Mouse (Mus musculus): Measurements from ENCODE around the gene 4931414P19Rik.

Gene 4931414P19Rik

DNA sequence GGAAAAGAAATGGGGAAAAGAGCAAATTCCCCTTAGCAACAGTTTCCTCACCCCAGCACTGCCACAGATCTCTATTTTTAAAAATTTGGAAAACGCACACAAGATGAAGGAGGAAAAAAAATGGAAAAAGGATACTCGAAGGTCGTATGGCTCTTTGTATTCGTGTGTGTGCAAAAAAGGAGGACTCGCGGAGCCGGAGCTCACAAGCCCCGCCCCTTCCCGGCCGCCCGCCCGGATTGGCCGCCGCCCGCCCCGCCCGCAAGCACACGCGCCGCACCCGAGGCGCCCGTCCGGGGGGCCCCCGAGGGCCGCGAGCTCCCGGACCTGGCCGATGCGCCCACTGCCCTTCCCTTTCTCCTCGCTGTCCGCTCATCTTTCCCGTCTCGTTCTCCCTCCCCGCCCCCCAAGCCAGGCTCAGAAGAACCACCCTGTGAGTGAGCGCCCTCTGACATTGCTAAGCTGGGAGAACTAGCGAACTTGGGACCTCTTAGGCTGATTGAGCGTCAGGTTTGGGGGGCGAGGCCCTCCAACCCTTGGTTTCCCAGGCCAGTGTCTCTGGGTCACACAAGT, at the start of gene 4931414P19Rik:
Gene 4931414P19Rik (minus strand): TSS at position 242 of the 570 bp plus-strand sequence.
- DNase-seq (ENCODE audit: low spot score) = peak; percentile 82

DNA sequence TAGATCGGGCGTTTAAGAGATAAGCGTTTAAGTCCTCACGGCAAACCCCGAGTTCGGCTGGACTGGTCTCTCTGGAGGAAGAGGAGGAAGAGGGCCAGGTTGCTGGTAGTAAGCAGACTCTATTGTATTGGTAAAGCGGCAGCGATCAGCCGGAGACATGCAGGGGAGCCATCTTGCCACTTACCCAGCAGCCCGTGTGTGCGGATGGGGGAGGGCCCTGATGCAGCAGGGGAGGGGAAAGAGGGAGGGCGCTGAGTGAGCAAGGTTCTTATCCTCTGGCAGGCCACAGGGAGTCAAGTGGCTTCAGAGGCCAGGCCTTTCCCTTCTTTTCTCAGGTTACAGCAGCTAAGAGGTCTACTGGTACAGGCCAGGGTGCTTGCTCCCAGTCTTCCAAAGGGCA, 47.7 kb upstream of the 4931414P19Rik start:
- DNase-seq (ENCODE audit: low spot score) = peak; percentile 85

DNA sequence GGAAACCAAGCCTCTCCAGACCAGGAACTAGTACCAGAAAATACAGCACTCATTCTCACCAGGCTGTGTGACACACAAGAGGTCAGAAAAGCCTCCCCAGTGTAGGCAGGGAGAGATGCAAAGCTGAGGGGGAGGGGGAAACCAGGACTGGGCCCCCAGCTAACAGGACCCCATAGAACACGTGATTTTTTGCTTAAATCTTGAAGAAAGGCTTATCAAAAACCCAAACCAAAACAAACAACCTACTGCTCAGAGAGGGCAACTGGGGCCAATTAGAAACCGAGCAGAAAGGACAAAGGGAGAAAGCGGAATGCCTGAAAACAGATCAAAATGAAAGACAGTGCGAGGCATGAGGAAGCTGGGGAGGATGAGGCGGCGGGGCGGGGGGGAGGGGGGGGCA, 47.0 kb upstream of the 4931414P19Rik start:
- no peak for DNase-seq (ENCODE audit: low spot score)

DNA sequence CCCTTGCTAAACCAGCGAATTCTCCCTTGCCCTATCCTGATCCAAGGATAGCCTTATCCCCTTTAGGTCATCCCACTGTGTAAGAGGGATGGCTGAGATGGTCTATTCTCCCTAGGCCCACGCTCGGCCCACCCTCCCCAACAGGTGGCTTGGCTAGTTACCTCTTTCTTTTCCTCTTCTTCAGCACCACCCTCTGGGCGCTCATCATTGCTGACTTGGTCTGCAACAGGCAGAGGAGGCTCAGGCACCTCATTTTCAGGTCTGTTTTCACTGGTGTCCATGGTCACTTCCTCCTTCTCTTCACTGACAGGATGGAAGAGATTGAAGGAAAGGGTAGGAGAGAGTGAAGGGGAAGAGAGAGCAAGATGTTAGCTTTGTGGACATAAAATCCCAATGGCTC, 45.8 kb upstream of the 4931414P19Rik start:
- DNase-seq (ENCODE audit: low spot score) = no peak

DNA sequence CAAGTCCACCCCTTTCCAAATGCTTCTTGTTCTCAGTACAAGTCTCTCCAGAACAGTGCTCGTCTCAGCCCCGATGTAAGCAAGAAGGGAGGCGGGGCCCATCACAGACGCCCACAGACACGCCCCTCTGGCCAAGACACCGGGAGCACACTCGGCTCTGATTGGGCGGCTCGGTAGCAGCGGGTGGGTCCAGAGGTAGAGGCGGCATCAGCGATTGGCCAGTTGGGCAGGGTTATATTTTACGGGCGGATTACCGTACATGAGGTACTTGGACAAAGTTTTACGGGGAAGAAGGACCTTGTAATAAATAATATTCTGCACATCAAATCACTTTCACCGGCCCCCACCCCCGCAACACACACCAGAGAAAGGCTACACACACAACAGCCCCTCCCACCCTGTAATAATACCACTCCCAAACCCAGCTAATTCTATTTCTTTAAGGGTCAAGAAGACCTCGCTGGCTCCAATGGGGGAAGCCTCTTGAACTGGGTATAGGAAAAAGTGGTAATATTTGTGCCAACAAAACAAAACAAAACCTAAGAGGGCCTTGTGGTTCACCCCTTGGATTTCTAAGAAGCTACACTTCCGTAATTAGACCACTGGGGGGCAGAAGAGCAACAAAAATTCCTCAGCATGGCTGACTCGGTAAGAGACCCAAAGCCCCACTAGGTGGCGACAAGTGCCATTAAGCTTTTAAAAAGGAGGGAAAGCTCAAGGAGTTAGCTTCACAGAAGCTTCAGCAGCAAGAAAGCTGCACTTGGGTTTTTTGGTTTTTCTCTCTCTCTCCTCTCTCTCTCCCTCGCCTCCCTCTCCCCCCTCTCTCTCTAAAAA, 45.0 kb upstream of the 4931414P19Rik start:
- DNase-seq (ENCODE audit: low spot score) = peak; percentile 77

DNA sequence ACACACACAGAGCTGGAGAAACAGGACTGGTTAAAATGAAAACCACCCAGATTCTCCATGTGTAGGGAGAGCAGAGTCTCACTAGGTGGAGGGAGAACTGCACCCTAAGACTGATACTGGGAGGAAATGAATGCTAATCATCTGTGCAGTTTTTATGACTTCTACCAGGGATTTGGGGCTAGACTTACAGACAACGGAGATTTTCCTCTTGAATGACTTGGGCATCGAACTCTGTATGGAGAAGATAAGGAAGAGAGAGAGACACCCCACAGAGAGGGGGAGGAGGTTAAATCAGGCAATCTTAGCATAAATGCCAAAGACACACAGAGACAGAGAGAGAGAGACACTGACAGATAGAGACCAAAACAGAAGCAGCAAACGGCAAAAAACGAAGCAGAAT, 42.1 kb upstream of the 4931414P19Rik start:
- DNase-seq (ENCODE audit: low spot score) = no peak

DNA sequence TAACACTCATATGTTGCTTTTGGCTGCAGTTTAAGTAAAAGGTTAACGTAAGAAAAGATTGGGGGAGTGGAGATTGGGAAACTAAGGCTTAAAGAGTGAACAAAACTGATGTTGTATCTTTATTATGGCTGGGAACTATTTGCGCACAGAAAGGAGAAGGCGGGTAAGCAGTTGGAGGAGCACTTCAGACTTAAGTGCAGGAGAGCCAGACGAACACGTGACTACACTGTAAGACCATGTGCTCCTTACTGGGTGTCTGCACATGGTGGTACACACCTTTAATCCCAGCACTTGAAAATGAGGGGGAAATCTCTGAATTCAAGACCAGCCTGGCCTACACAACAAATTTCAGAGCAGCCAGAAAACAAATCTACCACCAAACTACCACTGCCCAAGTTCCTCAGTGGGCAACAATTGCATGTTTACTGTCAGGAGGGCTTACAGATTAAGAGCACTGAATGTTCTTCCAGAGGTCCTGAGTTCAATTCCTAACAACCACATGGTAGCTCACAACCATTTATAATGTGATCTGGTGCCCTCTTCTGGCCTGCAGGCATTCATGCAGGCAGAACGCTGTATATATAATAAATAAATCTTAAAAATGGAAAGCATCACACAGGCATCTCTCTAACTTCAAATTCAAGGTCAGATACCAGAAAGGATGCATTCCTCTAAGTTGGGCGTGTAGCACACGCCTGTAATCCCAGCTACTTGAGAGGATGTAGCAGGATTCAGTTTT, 41.3 kb upstream of the 4931414P19Rik start:
- no peak for DNase-seq (ENCODE audit: low spot score)

DNA sequence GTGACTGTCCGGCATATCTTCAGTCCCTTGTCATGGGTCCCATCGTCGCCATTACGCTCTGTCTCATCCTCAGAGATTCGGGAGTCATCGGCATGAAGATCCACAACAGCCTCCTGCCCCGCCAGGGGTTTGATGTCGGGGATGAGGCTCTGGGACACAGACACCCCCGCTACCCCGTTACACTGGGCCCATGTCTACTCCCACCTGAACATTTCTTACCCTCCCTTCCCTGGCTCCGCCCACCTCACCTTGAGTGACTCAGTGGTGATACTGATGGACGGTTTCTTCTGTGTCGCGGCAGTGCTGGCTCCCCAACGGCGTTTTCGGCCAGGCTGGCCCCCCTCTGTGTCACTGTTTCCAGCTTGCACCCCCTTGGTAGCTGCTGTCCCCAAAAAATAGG, 40.7 kb upstream of the 4931414P19Rik start:
- no peak for DNase-seq (ENCODE audit: low spot score)

DNA sequence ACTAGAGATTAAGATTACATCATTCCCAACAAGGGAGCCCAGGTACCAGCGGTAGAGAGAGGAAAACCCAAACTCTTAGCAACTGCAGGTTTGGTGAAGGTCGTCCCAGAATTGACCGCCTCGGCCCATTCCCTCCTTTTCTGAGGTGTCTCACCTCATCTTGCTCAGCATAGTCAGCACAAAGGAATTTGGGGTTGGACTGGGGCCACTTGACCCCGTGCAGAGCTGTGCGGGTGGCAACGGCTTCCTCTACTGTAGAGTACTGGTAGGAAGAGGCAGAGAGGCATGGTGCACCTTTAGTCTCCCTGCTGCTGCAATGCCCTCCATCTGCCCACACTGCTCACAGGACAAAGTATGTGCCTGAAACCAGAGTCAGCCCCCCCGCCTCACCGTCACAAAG, 38.5 kb upstream of the 4931414P19Rik start:
- DNase-seq (ENCODE audit: low spot score) = no peak

DNA sequence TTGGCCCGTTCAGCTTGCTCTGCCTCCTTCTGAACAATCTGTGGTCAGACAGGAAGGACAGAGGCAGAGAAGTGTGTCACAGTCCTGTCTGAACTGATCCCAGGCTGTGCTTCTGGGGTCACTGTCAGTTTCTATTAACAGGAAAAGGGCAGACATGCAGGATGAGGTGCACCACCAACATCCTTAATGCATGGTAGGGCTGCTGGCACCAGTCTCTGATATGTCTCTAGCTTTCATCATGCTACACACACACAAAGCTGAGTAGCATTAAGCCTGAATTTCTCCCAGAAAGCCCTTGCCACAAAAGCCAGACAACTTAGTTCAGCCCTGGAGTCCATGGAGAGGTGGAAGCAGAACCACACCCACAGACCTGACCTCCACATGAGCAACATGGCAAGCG, 37.2 kb upstream of the 4931414P19Rik start:
- no peak for DNase-seq (ENCODE audit: low spot score)

DNA sequence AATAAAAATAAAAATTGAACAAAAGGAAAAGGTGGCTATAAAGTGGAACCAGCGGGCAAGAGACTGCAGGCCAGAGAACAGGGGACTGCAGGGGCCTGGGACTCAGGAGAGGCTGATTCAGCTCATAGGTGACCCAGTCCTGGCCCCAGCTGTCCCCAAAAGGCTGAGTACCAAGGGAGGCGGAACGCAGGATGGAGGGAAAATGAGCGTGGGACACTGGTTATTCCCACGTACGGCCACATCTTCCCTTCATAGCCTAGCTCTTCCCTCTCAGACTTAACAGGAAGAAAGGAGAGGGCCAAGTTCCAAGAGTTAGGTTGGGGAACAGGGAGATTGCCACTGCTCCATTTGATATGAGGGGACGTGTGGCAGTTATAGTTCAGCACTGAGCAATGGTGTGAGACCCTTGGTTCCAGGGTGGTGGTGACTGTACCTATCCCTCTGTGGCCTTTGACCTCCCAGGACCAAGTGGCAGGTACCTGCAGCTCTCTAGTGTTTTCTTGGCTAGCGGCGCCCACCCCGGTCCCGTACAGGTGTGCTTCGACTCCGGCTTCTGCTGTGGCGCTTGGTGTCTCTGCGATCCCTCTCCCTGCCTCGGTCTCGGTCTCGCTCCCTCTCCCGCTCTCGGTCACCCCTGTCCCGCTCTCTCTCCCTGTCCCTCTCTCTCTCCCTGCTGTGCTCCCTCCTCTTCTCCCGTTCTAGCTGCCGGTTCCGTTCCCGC, 36.6 kb upstream of the 4931414P19Rik start:
- DNase-seq (ENCODE audit: low spot score) = no peak

DNA sequence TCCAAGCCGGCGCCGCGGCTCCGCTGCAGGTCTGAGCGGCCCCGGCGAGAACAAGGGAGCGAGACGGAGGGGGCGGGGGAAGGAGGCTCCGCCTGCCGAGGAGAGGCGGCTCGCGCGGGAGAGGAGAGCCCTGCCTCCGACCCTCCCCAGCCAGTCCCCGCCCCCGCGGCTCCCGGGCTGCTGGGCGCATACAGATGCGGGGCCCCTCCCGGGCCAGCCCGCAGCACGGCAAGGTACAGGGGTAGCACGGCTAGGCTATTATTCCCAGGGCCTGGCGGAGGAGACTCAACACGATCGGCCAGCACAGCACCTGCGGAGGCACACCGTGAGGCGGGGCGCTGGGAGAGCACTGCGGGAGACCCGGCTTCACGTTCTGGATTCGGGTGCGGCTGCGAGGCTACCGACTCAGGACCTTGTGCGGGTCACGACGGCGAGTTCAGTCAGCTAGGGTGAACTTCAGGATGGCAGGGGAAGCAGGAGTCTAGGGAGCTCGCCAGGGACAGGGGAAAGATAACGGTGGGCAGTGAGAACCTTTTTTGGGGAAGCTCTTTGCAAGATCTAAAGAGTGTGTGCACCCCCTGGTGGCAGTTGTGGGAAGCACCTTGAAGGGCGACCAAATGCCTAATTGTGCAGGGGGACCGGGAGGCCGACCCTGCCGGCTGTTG, 35.6 kb upstream of the 4931414P19Rik start, which contains the start of gene Cdh24:
Gene Cdh24 (minus strand): TSS at position 60 of the 665 bp plus-strand sequence.
- peak; percentile 93 for DNase-seq (ENCODE audit: low spot score)

DNA sequence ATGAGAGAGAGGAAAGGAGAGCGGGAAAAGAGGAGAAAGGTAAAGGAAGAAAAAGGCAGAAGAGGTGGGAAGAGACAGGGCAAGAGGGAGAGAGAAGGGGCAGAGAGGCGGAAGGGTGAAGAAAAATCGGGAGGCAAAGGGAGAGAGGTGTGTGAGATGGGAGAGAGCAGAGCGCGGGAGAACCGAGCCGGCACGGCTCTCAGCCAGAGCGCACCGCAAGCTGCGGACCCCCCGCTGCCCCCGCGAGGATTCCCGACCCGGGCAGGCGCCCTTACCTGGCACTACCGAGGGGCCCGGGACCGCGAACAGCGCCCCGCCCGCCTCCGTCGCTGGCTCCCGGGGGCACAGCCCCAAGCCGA, 35.1 kb upstream of the 4931414P19Rik start, which contains the start of gene Gm17606:
Gene Gm17606 (plus strand): TSS at position 7 of the 359 bp plus-strand sequence.
- no peak for DNase-seq (ENCODE audit: low spot score)

DNA sequence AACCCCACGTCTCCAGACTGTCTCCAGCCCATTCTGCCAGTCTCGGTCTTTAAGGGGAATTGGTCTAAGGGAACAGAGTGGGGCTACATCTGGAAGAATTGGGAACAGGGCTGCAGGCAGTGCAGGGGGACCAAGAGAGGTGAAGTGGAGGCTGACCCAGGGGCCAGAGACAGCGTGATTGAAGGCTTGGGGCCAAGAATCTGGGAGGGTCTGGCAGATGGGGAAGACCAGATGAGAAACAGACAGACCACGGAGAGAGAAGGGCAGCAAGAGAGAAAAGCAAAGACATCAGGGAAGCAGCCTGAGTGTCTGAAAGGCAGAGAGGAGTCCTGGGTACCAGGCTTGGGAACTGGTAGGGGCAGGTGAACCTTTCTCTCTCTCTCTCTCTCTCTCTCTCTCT, 34.3 kb upstream of the 4931414P19Rik start:
- no peak for DNase-seq (ENCODE audit: low spot score)

DNA sequence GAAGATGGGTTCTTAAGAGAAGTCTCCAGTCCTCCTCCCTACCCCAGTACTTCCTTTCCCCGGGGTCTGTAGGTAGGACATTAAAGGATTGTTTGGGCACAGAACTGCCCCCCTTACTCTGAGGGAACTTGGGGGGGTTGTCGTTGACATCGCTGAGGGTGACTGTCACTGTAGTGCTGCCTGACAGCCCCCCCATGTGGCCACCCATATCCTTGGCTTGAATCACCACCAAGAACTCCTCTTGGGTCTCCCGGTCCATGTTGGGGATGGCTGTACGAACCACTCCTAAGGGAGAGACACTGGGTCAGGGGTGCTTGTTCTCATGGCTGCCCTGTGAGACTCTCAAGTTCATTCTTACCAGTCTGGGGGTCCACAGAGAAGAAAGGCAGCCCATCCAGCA, 32.4 kb upstream of the 4931414P19Rik start:
- no peak for DNase-seq (ENCODE audit: low spot score)

DNA sequence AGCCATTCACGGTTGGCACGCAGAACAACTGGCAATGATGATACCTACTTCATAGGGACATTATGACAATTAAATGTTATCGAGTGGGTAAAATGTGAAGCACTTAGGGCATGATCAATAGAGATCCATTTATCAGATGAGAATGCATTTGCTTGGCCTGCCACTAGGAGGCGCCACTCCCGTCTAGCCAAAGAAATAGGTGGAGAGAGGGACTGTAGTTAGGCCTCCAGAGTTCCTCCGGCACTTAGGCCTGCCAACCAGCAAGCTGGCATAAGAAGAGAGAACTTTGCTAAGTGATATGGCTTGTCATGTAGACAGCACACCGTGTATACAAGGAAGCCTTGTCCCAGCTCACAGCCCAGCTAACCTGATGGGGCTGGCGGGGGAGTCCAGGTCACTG, 31.2 kb upstream of the 4931414P19Rik start:
- no peak for DNase-seq (ENCODE audit: low spot score)

DNA sequence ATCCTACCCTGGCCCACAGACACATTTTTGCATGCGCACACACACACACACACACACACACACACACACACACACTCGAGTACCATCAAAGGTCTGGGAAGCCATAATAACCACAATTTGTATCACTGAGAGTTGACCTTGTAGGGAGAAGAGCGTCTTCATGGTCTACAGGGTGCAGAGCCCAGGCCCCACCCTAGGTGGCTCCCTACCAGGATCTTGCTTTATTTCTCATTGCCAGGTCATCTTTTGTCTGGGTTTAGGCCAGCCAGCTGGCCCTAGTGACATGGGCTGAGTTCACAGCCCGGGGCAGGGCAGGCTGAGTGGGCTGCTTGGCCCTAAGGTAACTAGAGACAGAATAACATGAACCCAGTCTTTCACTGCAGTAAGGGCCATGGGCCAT, 28.4 kb upstream of the 4931414P19Rik start:
- no peak for DNase-seq (ENCODE audit: low spot score)

DNA sequence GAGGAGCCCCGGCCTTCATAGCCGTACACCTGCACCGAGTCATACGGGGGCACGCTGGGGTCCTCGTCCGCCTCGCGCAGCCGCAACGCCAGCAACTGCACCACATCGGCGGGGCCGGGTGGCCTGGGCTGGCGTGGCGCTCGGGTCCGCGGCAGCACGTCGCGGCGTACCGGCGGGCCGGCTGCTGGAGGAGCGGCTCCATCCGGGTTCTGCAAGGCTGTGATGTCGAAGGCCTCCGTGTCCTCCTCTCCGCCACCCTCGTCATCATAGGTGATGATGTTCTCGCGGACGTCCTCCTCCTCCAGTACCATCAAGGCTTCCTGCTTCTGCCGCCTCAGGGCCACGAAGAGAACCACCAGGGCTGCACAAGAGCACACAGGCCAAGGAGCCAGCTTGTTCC, 26.5 kb upstream of the 4931414P19Rik start:
- no peak for DNase-seq (ENCODE audit: low spot score)

DNA sequence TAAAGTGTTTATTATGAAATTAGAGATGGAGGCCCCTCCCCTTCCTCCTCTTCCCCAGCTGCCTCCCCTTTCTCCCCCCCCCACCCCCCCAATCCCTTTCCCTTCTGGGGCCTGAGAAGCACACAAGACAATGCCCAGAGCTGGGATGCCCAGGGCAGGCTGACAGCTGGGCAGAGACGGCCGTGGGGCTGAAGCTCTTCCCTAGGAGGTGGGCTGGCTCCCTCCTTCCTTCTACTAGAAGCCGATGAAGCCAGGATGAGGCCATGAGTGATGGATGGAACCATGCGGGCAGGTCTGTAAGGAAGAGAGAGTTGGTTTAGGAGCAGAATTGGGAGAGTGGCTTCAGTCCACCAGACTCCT, 25.4 kb upstream of the 4931414P19Rik start:
- DNase-seq (ENCODE audit: low spot score) = no peak

DNA sequence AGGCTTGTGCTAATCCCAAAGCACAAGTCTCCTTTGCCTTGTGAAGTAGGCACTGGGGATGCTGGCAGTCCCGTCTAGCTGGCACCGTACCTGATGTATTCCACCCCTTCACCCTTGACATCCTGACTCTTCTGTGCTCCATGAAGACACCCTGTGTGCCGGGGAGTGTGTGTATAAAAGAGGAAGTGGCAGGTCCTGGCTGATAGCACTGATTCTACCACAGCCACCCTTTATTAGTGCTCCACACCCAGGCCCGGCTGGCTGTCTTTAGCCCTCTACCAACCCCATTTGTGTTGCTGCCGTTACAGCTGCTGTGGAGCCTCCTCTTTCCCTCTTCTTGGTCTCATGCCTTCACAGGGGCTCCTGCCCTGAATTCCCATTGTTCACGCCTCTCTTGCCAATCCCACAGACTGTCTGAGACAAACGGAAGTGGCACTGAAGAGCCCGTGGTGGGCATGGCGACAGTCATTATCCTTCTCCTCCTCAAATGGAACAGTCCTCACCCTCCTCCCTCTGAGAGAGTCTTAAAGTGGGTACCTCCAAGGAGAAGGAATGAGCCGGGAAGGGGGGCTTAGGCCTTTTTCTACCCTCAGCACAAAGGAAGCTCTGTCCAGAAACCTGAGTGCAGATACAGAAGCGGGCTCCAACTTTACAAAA, 24.9 kb upstream of the 4931414P19Rik start:
- DNase-seq (ENCODE audit: low spot score) = no peak

DNA sequence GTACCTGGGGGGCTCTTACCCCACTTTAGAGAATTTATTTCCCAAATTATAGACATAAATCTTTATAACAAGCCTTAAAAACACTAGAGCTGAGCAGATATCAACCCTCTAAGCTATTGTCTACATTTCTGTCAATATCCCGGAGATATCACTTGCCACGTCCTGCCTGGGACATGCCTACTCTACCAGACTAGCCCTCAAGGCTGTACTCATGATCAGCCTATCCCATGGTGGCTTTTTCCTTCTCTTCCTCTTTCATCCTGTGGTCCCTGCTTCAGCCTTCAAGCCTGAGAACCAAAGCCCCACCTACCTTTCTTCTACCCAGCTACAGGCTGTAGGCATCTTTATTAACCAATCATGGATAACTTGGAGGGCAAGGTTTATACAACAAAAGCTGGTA, 24.0 kb upstream of the 4931414P19Rik start:
- DNase-seq (ENCODE audit: low spot score) = no peak
